Mouse (Mus musculus) heart, embryonic 14.5 days (tissue): ENCODE results near the gene Olfr434. TPM values are rescaled to one million over a fixed set of nuclear protein-coding genes. Genes with fewer than 3 reads are reported as not detected.
"Not testable (repeated sequence)": the region's sequence is repeated elsewhere in the genome, so short reads cannot be mapped to it uniquely, and the experiment has no call there.

ENCODE experiments used
- ATAC-seq: fragments of 200-750 bp; cut with Nextera tagmentation; 2 replicates; pipeline ENCODE4 v1.8.0; 2017; ENCODE audit warnings: low read depth, moderate TSS enrichment; ENCODE audit not compliant: insufficient number of reproducible peaks, insufficient read depth, low FRiP score
- H3K27ac ChIP-seq, 2 experiments: fragments of 200-500 bp in 1 of 2; fragments of 300-500 bp in 1 of 2; sonication (generic) in 1 of 2; replicated peaks in 1 of 2; 2 replicates each; pipeline ENCODE4 v1.5.1; 2012 to 2014; ENCODE audit warnings: low read depth in 2 of 2, low read length in 2 of 2, control low read depth in 1 of 2, mild to moderate bottlenecking in 1 of 2, mixed read lengths in 1 of 2; ENCODE audit not compliant: control insufficient read depth in 1 of 2, insufficient read depth in 1 of 2
- H3K27me3 ChIP-seq: fragments of 300-500 bp; sonication (generic); 2 replicates; pipeline ENCODE4 v1.6.1; 2014; ENCODE audit warnings: mild to moderate bottlenecking, low read length, control low read depth; ENCODE audit not compliant: control insufficient read depth, insufficient read depth
- H3K36me3 ChIP-seq: fragments of 300-500 bp; sonication (generic); 2 replicates; pipeline ENCODE4 v1.6.1; 2014; ENCODE audit warnings: mild to moderate bottlenecking, control low read depth, low read length, mixed read lengths; ENCODE audit not compliant: control insufficient read depth, insufficient read depth
- H3K4me1 ChIP-seq, 2 experiments: fragments of 200-500 bp in 1 of 2; fragments of 300-500 bp in 1 of 2; sonication (generic) in 1 of 2; 2 replicates each; pipeline ENCODE4 v1.6.1; 2012 to 2014; ENCODE audit warnings: low read length in 2 of 2, control low read depth in 1 of 2, mixed read lengths in 1 of 2; ENCODE audit not compliant: control insufficient read depth in 2 of 2, insufficient read depth in 2 of 2
- H3K4me2 ChIP-seq: fragments of 300-500 bp; sonication (generic); 2 replicates; pipeline ENCODE4 v1.6.1; 2014; ENCODE audit warnings: mild to moderate bottlenecking, low read length
- H3K4me3 ChIP-seq, 2 experiments: fragments of 200-500 bp in 1 of 2; fragments of 300-500 bp in 1 of 2; sonication (generic) in 1 of 2; 2 replicates each; pipeline ENCODE4 v1.5.1; 2012 to 2014; ENCODE audit warnings: low read length in 2 of 2, mild to moderate bottlenecking in 2 of 2, control low read depth in 1 of 2, low read depth in 1 of 2, moderate library complexity in 1 of 2; ENCODE audit not compliant: control insufficient read depth in 1 of 2, insufficient read depth in 1 of 2
- H3K9ac ChIP-seq: fragments of 300-500 bp; sonication (generic); 2 replicates; pipeline ENCODE4 v1.6.1; 2014; ENCODE audit warnings: mild to moderate bottlenecking, low read length
- H3K9me3 ChIP-seq: fragments of 300-500 bp; sonication (generic); 2 replicates; pipeline ENCODE4 v1.6.1; 2016; ENCODE audit warnings: low read length, control low read depth; ENCODE audit not compliant: control insufficient read depth
- WGBS: fragments of 180-500 bp; shearing (Covaris S2); extraction: QIAGEN DNeasy Blood & Tissue Kit; methylation state at CpG from one replicate; pipeline ENCODE4 v1.1.7; 2014; 5-methylcytosine and 5-hydroxymethylcytosine counted together
- polyA plus RNA-seq: library from polyadenylated mRNA; unstranded; fragments of >200 nt; fragmentation: Nextera tagmentation; extraction: Ambion mirVana; gene quantifications from 2 replicates; pipeline ENCODE4 v1.2.1, GENCODE M21; 2014

The Olfr434 gene
- polyA plus RNA-seq, 1 experiment from 2014 or later: not detected

DNA sequence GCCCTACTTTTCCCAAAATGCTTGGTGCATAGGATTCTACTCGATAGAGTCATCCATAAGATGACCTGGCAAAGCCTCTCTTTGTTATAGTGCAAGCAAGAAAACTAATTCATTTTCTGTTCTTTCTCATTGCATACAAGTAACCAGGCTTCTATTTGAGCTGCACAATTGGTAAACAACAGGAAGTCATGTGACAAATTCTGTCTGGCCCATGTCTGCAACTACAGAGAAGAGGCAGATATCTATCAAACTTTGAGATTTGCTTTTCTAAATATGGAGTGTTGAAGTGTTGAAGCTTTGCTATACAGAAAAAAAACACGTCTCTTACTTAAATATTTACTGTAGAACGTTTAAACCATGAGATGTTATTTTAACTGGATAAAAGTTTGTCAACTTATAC, 14.7 kb upstream of the Olfr434 start:
- H3K9me3 ChIP-seq: no peaks in the 10 kb centered on the region
- no peak overlapping the region for H3K27ac ChIP-seq
- H3K9ac ChIP-seq: no peak overlapping the region
- H3K4me2 ChIP-seq: no peak overlapping the region
- WGBS: 52% methylated on average over 3 of the region's 3 CpGs
- no peak for ATAC-seq
- no peaks in the 10 kb centered on the region for H3K36me3 ChIP-seq
- no peaks in the 10 kb centered on the region for H3K4me1 ChIP-seq
- no peak overlapping the region for H3K4me3 ChIP-seq
- no peaks in the 10 kb centered on the region for H3K27me3 ChIP-seq

DNA sequence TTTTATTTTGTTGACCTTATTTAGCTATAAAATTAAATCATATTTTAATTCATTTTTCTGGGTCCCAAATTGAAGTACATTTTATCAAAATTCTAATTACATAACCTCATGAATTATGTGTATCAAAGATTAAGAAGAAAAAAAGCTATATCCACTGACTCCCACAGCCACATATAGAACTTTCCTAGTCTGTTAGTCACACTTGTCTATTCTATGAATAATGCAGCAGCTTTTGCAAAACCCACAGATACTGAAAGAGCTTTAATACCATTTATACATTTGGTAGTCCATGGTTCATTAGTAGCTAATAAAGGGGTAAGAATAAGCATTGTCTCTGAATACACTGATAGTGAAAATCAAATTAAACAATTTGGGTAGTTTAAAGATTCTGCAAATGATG, 10.0 kb upstream of the Olfr434 start:
- Histone ChIP-seq H3K4me3 (no peak overlapping the region), H3K4me2 (no peak overlapping the region), H3K27me3 (no peaks in the 10 kb centered on the region), H3K27ac (no peak overlapping the region), H3K4me1 (no peaks in the 10 kb centered on the region), H3K9me3 (no peaks in the 10 kb centered on the region), H3K36me3 (no peaks in the 10 kb centered on the region), H3K9ac (no peak overlapping the region)
- ATAC-seq: no peak

DNA sequence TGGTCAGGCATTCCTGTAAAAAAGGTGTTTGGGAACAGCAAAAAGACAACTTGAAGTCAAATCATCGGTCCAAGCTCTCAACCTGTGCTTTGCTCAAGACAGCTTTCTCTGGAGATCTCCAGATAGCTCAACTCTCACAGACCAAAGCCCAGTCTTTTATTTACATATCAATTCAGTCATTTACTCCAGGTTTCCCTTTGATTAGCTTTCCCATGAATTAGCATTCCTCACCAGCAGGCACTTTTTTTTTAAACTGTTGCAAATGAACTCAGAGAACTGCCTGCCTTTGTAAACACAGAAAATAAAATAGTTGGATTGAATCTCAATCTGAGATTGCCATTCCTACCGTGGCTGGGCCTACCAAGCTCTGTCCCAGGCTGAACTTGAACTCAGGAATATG, 7.5 kb upstream of the Olfr434 start:
- ATAC-seq: no peak
- Histone ChIP-seq H3K4me3 (no peak overlapping the region), H3K9ac (no peak overlapping the region), H3K27ac (no peak overlapping the region), H3K36me3 (no peaks in the 10 kb centered on the region), H3K4me1 (no peaks in the 10 kb centered on the region), H3K27me3 (no peaks in the 10 kb centered on the region), H3K4me2 (no peak overlapping the region), H3K9me3 (no peaks in the 10 kb centered on the region)
- WGBS: 56% methylated on average over 2 of the region's 2 CpGs

DNA sequence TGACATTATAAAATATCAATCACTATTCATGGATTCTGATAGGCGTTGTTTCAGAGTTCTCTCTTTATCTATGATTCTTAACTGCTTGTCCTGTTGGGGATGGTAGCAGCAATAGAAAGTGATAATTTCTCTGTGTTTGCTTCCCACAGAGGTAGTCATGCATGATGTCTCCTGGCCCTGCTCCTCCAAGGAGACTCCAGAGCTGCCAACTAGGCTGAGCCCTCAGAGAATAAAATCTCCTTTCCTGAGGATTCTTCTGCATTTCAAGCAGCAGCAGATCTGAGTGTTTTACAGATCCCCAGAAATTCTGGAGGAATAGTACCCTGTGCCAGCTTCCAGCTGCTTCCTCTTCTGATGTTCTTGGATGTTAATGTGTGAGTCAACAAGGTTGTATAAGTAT, 18.4 kb downstream of the Olfr434 start, which contains the start of gene Olfr47:
Gene Olfr47 (plus strand): TSS at position 275 of the 400 bp plus-strand sequence.
- not testable (repeated sequence) for H3K27ac ChIP-seq, H3K4me3 ChIP-seq, H3K27me3 ChIP-seq, H3K4me2 ChIP-seq, ATAC-seq, H3K9ac ChIP-seq, H3K36me3 ChIP-seq, H3K4me1 ChIP-seq, H3K9me3 ChIP-seq
- WGBS: 65% methylated on average over 1 of the region's 1 CpGs

DNA sequence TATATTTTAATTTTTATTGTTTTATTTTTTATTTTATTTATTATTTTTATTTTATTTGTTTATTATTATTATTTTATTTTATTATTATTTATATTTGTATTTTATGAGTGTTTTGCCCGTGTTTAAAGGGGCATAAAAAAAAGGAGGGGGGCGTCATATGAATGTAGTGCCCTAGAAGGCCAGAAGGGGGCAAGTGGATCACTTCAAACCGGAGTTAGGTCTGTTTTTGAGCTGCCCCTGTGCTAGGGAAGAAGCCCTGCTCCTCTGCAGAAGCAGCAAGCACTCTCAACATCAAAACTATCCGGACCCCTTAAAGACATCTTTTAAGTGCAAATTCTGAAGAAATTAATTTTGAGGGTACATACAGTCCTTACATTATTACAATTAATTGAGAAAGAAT, 29.2 kb downstream of the Olfr434 start:
- H3K27me3 ChIP-seq: no peaks in the 10 kb centered on the region
- no peak overlapping the region for H3K4me3 ChIP-seq
- no peak for ATAC-seq
- H3K9me3 ChIP-seq: no peaks in the 10 kb centered on the region
- no peak overlapping the region for H3K9ac ChIP-seq
- H3K27ac ChIP-seq: no peak overlapping the region
- H3K36me3 ChIP-seq: no peaks in the 10 kb centered on the region
- no peak overlapping the region for H3K4me2 ChIP-seq
- H3K4me1 ChIP-seq: no peaks in the 10 kb centered on the region
- 10% methylated on average over 4 of the region's 4 CpGs for WGBS

DNA sequence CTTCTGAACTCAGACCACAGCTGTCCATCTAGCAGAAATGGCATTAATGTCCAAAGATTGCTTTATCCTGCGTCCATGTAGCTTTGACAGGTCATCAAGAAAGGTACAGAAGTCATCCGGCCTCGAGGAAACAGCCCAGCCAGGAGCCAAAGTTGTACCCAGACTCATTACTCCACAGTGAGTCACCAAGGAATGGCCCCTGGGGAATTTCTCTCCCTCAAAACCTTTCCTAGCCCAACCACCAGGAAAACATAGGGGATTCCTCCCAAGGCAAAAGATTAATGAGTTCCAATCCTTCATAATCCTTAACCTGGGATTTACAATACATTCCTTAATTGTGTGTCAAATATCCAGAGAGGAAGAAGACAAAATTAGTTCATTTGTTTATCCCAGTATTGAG, 34.6 kb downstream of the Olfr434 start:
- no peak for ATAC-seq
- 57% methylated on average over 3 of the region's 3 CpGs for WGBS
- H3K4me1 ChIP-seq: no peaks in the 10 kb centered on the region
- no peaks in the 10 kb centered on the region for H3K9me3 ChIP-seq
- H3K27me3 ChIP-seq: no peaks in the 10 kb centered on the region
- no peak overlapping the region for H3K27ac ChIP-seq
- no peaks in the 10 kb centered on the region for H3K36me3 ChIP-seq
- no peak overlapping the region for H3K9ac ChIP-seq
- H3K4me2 ChIP-seq: no peak overlapping the region
- no peak overlapping the region for H3K4me3 ChIP-seq

DNA sequence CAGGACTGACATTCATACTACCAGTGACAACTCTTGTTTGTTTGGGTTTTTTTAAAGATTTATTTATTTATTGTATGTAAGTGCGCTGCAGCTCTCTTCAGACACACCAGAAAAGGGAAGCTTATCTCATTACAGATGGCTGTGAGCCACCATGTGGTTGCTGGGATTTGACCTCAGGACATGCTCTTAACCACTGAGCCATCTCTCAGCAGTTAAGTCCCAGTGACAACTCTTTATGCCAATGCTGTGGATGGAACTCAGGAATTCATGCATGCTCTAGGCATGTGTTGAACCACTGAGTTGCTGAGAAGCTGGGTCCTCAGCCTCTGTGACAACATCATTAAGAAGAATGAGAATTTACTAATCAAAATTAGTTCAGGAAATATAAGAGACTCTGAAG, 40.2 kb downstream of the Olfr434 start:
- 65% methylated on average over 1 of the region's 1 CpGs for WGBS
- no peak for ATAC-seq
- H3K27ac ChIP-seq: no peak overlapping the region

DNA sequence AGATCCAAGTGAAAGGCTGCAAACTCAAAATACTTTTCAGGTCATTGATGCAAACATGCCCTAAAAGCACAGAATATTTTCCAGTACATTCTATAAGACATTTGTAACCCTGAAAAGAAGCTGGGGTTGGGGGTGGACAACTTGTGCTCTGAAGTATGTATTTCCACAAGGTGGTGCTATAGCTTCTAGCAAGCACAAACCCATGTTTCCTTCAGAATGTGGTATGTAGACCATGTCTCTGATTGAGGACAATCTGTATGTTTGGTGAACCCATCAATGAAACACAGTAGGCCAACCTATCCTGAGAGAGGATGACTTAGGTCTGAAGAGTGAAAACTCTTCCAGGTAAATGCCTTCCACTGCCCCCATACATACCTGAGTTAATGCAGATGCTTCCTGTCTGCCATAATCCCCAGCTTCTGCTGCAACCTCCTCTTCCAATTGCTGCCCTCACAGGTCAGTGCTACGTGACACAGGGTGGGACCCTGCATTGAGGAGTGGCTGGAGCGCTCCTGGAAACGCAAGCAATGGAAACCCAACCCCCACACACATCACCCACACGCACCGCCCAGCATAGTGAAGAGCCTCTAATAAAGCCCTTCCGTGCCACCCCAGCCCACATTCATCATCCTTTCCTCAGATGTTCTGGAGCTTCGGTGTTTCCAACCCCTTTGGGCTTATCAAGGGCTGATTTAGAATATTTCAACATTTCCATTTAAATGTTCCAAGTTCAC, 41.5 kb downstream of the Olfr434 start:
- ATAC-seq: no peak
- 56% methylated on average over 7 of the region's 7 CpGs for WGBS

More for the DNA sequence above, 40.2 kb downstream of the Olfr434 start:
- no peaks in the 10 kb centered on the region for H3K36me3 ChIP-seq
- no peak overlapping the region for H3K4me2 ChIP-seq
- no peaks in the 10 kb centered on the region for H3K9me3 ChIP-seq
- H3K27me3 ChIP-seq: no peaks in the 10 kb centered on the region
- no peaks in the 10 kb centered on the region for H3K4me1 ChIP-seq
- H3K9ac ChIP-seq: no peak overlapping the region
- H3K4me3 ChIP-seq: no peak overlapping the region

More for the DNA sequence above, 41.5 kb downstream of the Olfr434 start:
- Histone ChIP-seq H3K4me3 (no peak overlapping the region), H3K9me3 (no peaks in the 10 kb centered on the region), H3K9ac (no peak overlapping the region), H3K4me2 (no peak overlapping the region), H3K27ac (no peak overlapping the region), H3K4me1 (no peaks in the 10 kb centered on the region), H3K36me3 (no peaks in the 10 kb centered on the region), H3K27me3 (no peaks in the 10 kb centered on the region)
